Mouse (Mus musculus) forebrain, embryonic 10.5 days (tissue): ENCODE data around the gene Hsd17b14. TPM values are rescaled to one million over a fixed set of nuclear protein-coding genes. Genes with fewer than 3 reads are reported as not detected.

Source experiments
- DNase-seq: peaks from one replicate; pipeline ENCODE4 v3.0.0-alpha.2; 2017; ENCODE audit warnings: low spot score; ENCODE audit errors: extremely low spot score
- H3K27ac ChIP-seq: fragments of 300-500 bp; sonication (generic); 2 replicates; pipeline ENCODE4 v1.5.1; 2016; ENCODE audit warnings: mild to moderate bottlenecking
- H3K27me3 ChIP-seq: fragments of 300-500 bp; sonication (generic); 2 replicates; pipeline ENCODE4 v1.6.1; 2016; ENCODE audit warnings: mild to moderate bottlenecking; ENCODE audit not compliant: poor library complexity, severe bottlenecking
- H3K36me3 ChIP-seq: fragments of 300-500 bp; sonication (generic); replicated peaks from 2 replicates; pipeline ENCODE4 v1.6.1; 2016; ENCODE audit warnings: mild to moderate bottlenecking, moderate library complexity
- H3K4me1 ChIP-seq: fragments of 300-500 bp; sonication (generic); 2 replicates; pipeline ENCODE4 v1.6.1; 2016
- H3K4me3 ChIP-seq: fragments of 300-500 bp; sonication (generic); 2 replicates; pipeline ENCODE4 v1.5.1; 2016; ENCODE audit warnings: mild to moderate bottlenecking, moderate library complexity
- H3K9me3 ChIP-seq: fragments of 300-500 bp; sonication (generic); 2 replicates; pipeline ENCODE4 v1.6.1; 2016; ENCODE audit warnings: mild to moderate bottlenecking, moderate library complexity
- WGBS: fragments of 180-500 bp; shearing (Covaris S2); methylation state at CpG from one replicate; pipeline ENCODE4 v1.1.7; 2016; 5-methylcytosine and 5-hydroxymethylcytosine counted together
- polyA plus RNA-seq: library from polyadenylated mRNA; unstranded; fragments of >200 nt; fragmentation: Nextera tagmentation; extraction: Ambion mirVana; gene quantifications from 2 replicates; pipeline ENCODE4 v1.2.1, GENCODE M21; 2016

The Hsd17b14 gene
- polyA plus RNA-seq, 1 experiment from 2014 or later: 0.63 TPM

DNA sequence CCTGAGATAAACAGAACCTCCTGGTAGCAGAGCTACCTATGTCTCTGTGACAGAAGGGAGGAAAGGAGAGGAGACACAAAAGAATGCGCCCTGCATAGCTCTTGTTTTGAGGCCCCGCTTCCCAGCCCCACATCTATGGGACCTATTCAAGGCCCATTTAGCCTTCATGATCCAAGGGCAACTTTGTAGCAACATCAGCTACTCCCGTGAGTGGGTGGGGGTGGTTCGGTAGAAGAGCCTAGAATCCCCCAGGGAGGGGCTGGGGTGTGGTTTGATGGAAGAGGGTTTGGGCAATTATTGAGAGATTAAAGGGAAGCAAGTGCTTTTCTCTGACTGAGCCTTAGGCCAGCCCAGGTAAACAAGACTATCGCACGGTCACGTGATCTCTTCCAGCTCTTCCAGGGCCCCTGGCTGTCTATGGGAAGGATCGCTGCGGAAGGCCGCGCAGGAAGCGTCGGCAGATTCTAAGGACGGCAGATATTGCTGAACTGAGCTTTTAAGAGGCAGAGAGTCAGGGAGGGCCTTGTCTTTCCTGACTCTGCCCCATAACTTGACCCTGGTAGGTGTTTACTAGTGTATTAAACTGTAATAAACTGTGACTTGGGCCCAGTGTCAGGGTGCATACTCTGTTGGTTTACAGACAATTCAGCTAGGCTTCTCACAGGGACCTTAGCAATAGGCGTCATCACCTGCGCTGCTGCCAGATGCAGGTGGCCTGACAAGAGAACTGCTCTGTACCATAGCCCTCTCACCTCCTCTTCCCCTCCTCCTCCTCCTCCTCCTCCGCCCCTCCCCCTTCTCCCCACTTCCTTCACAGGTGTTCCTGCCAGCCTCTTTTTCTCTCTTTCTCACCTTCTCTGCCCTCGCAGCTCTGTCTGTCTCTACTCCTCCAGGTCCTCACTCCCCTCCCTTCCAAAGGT is 44.5 kb downstream of the Hsd17b14 start:
- H3K9me3 ChIP-seq: no peaks in the 10 kb centered on the region
- no peaks in the 10 kb centered on the region for H3K27me3 ChIP-seq
- 54% methylated on average over 18 of the region's 18 CpGs for WGBS
- peaks cover 17% of the 10 kb centered on the region for H3K4me1 ChIP-seq
- no peak overlapping the region for H3K4me3 ChIP-seq
- no peaks in the 10 kb centered on the region for H3K36me3 ChIP-seq
- no peak overlapping the region for H3K27ac ChIP-seq
- DNase-seq: no peak

DNA sequence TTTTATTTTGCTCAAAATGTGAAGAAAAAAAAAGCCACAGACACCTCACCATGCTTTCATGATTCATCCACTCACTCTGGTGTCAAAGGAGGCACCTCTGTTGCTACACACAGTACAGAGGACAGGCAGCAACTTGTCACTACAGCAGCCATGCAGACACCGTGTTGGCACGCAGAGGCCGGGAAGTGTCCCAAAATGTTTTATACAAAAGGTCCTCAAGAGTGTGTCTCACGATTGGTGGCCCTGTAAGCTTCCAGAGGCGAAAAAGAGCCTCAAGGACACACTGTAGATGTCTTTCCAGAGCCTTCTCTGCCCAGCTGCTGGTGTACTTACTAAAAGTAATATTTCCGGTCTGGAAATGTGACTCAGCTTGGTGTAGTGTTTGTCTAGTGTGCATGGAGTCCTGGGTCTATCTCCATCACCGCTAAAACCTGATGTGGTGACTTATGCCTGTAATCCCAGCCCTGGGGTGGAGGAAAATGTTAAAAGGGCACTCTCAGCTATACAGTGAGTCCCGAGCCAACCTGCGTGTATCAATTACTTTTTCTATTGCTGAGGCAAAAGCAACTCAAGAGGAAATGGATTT is 51.1 kb downstream of the Hsd17b14 start:
- Histone ChIP-seq H3K4me1 (peaks cover 8% of the 10 kb centered on the region), H3K9me3 (no peaks in the 10 kb centered on the region), H3K4me3 (no peak overlapping the region), H3K36me3 (no peaks in the 10 kb centered on the region), H3K27me3 (no peaks in the 10 kb centered on the region), H3K27ac (no peak overlapping the region)
- no peak for DNase-seq
- 85% methylated on average over 9 of the region's 9 CpGs for WGBS

DNA sequence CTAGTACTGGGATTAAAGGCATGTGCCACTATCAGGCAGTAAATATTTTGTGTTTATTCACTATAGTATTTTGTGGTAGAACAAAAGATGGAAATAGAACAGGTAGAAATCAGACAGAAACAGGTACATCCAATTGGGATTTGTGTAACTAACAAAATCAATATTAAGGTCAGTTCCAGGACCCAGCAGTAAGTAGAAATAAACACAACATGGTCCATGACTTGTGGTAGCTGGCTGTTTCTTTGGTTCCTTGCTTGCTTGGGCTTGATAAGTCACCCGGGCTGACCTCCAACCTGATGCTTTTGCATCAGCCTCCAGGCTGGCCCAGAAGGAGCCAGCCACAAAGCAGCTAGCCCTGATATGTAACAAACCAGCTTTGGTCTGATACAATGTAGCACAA is 54.8 kb downstream of the Hsd17b14 start:
- H3K9me3 ChIP-seq: no peaks in the 10 kb centered on the region
- WGBS: 82% methylated on average over 1 of the region's 1 CpGs
- peaks cover 6% of the 10 kb centered on the region for H3K27me3 ChIP-seq
- H3K4me3 ChIP-seq: no peak overlapping the region
- DNase-seq: no peak
- no peaks in the 10 kb centered on the region for H3K36me3 ChIP-seq
- H3K4me1 ChIP-seq: no peaks in the 10 kb centered on the region
- no peak overlapping the region for H3K27ac ChIP-seq

DNA sequence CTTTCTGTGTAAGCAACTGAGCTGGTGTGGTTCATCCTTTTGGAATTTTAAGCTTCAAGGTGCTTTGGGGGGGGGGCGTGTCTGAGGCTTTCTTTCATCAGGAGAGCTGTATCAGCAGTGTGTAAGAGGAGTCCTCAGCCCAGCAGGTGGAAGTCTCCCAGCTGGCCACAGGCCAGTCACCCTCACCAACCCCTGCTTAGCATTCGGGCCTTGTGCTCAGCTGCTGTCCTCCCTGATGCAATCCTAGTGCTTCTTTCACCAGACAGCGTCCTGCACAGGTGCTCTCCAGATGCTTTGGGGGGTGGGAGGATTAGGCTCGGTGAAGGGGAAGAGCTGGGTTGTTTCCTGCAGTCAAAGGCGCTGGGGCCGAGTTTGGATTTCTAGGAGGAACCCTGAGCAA is 61.6 kb downstream of the Hsd17b14 start:
- no peak overlapping the region for H3K27ac ChIP-seq
- no peaks in the 10 kb centered on the region for H3K9me3 ChIP-seq
- 28% methylated on average over 6 of the region's 6 CpGs for WGBS
- H3K4me3 ChIP-seq: no peak overlapping the region
- peaks cover 25% of the 10 kb centered on the region for H3K4me1 ChIP-seq
- no peaks in the 10 kb centered on the region for H3K36me3 ChIP-seq
- no peak for DNase-seq
- peaks cover 63% of the 10 kb centered on the region for H3K27me3 ChIP-seq

DNA sequence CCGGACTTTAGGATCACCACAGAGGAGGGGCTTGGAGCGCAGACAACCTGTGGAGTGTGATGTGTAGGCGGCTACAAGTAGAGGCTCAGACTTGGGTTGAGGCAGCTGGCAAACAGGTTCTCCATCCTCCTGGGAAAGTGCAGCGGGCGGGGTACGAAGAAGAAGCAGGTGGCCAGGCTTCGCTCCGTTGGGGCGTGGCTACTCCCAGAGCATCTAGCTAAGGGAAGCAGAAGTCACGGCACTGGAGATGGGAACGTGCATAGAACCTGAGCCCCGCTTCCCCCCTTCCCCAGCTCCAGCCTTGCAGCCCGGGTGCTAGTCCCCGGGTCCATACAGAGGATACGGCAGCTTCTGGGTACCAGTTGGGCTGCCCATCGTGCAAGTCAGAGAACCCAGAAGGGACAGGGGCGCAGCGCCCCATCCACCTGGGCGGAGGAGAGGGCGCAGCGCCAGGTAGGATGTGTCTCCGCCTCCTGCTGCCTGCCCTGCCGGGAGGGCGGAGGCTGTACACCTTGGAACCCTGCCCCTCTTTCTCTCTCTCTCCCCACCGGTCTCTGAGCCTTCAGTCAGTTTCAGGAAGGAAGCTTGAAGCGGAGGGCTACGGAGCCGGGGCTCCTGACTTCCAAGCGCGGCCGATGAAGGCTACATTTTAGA is 62.5 kb downstream of the Hsd17b14 start, which contains the start of gene Fut1:
TSS of gene Fut1 (plus strand) at position 248 of the 654 bp plus-strand sequence.
- whole genome bisulfite sequencing: 5% methylated on average over 31 of the region's 31 CpGs
- DNase-seq: no peak
- H3K4me3 ChIP-seq: peak within 1 kb of the TSS; percentile 23
- H3K27me3 ChIP-seq: peaks cover 63% of the 10 kb centered on the region
- H3K4me1 ChIP-seq: peaks cover 25% of the 10 kb centered on the region
- 0 out of 2 replicates have a peak within 1 kb of the TSS, but pooled peaks have one; percentile 40 for H3K27ac ChIP-seq
- no peaks in the 10 kb centered on the region for H3K9me3 ChIP-seq
- no peaks in the 10 kb centered on the region for H3K36me3 ChIP-seq

Other genes with a start within 250 kb of the Hsd17b14 start
- 8.3 and 8.9 TPM in 2 replicates for gene Trpm4, start 221.1 kb upstream of the Hsd17b14 start, polyA plus RNA-seq
- 0.31 and 0.42 TPM in 2 replicates for gene Hrc, start 219.6 kb upstream of the Hsd17b14 start, polyA plus RNA-seq
- gene Ppfia3, start 187.9 kb upstream of the Hsd17b14 start, polyA plus RNA-seq: 6.0 and 8.9 TPM in 2 replicates
- gene Lin7b, start 184.3 kb upstream of the Hsd17b14 start, polyA plus RNA-seq: 0.47 and 0.81 TPM in 2 replicates
- gene Snrnp70, start 159.2 kb upstream of the Hsd17b14 start, polyA plus RNA-seq: 295 TPM in 2 replicates
- not detected in 2 replicates for gene Kcna7, start 149.2 kb upstream of the Hsd17b14 start, polyA plus RNA-seq
- gene Ntf5, start 141.2 kb upstream of the Hsd17b14 start, polyA plus RNA-seq: 0.46 and 0.87 TPM in 2 replicates
- not detected in 2 replicates for gene Lhb, start 134.1 kb upstream of the Hsd17b14 start, polyA plus RNA-seq
- gene Gys1, start 120.0 kb upstream of the Hsd17b14 start, polyA plus RNA-seq: 39.0 and 41.6 TPM in 2 replicates
- gene Ruvbl2, start 116.8 kb upstream of the Hsd17b14 start, polyA plus RNA-seq: 235 and 237 TPM in 2 replicates
- gene Ftl1, start 95.0 kb upstream of the Hsd17b14 start, polyA plus RNA-seq: 5,105 and 5,277 TPM in 2 replicates
- gene Bax, start 88.0 kb upstream of the Hsd17b14 start, polyA plus RNA-seq: 247 and 254 TPM in 2 replicates
- gene Tulp2, start 73.0 kb upstream of the Hsd17b14 start, polyA plus RNA-seq: 0.12 and 0.20 TPM in 2 replicates
- gene Gm45808, start 68.1 kb upstream of the Hsd17b14 start, polyA plus RNA-seq: not detected in 2 replicates
- 6.4 and 7.2 TPM in 2 replicates for gene Dhdh, start 66.1 kb upstream of the Hsd17b14 start, polyA plus RNA-seq
- 99.3 and 106 TPM in 2 replicates for gene Nucb1, start 44.5 kb upstream of the Hsd17b14 start, polyA plus RNA-seq
- 16.4 and 17.7 TPM in 2 replicates for gene Ppp1r15a, start 28.6 kb upstream of the Hsd17b14 start, polyA plus RNA-seq
- gene Plekha4, start 28.6 kb upstream of the Hsd17b14 start, polyA plus RNA-seq: 1.1 and 1.2 TPM in 2 replicates
- 38.2 and 39.1 TPM in 2 replicates for gene Bcat2, start 15.3 kb downstream of the Hsd17b14 start, polyA plus RNA-seq
- not detected in 2 replicates for gene Fgf21, start 60.6 kb downstream of the Hsd17b14 start, polyA plus RNA-seq
- 0.07 TPM in 1 of 2 replicates, not detected in the other for gene Fut1, start 62.4 kb downstream of the Hsd17b14 start, polyA plus RNA-seq
- gene Izumo1, start 66.9 kb downstream of the Hsd17b14 start, polyA plus RNA-seq: 0.25 TPM in 1 of 2 replicates, not detected in the other
- gene Rasip1, start 72.6 kb downstream of the Hsd17b14 start, polyA plus RNA-seq: 4.5 and 4.7 TPM in 2 replicates
- 1.7 and 3.1 TPM in 2 replicates for gene Mamstr, start 85.1 kb downstream of the Hsd17b14 start, polyA plus RNA-seq
- 0.12 TPM in 2 replicates for gene Fut2, start 111.5 kb downstream of the Hsd17b14 start, polyA plus RNA-seq
- 0.38 and 0.63 TPM in 2 replicates for gene Ntn5, start 129.1 kb downstream of the Hsd17b14 start, polyA plus RNA-seq
- 0.78 and 1.1 TPM in 2 replicates for gene Sec1, start 139.5 kb downstream of the Hsd17b14 start, polyA plus RNA-seq
- gene Car11, start 144.9 kb downstream of the Hsd17b14 start, polyA plus RNA-seq: 2.5 and 3.2 TPM in 2 replicates
- 2.6 and 2.7 TPM in 2 replicates for gene Dbp, start 150.2 kb downstream of the Hsd17b14 start, polyA plus RNA-seq
- gene Rpl18, start 160.6 kb downstream of the Hsd17b14 start, polyA plus RNA-seq: 1,181 and 1,186 TPM in 2 replicates
- gene Sphk2, start 163.1 kb downstream of the Hsd17b14 start, polyA plus RNA-seq: 34.0 and 36.6 TPM in 2 replicates
- 2.6 and 3.3 TPM in 2 replicates for gene Fam83e, start 166.3 kb downstream of the Hsd17b14 start, polyA plus RNA-seq
- gene Spaca4, start 170.9 kb downstream of the Hsd17b14 start, polyA plus RNA-seq: 0.50 TPM in 1 of 2 replicates, not detected in the other
- gene Lmtk3, start 228.8 kb downstream of the Hsd17b14 start, polyA plus RNA-seq: 1.7 and 2.7 TPM in 2 replicates
- 1.6 and 2.3 TPM in 2 replicates for gene Sult2b1, start 229.8 kb downstream of the Hsd17b14 start, polyA plus RNA-seq